Mouse (Mus musculus): ENCODE measurements at regions not wholly inside any gene's neighbourhood (a gene's known extent, or its start where the extent isn't known, plus 50 kb on each side); places are given as distances from the start of the nearest gene placed in this dataset.

DNA sequence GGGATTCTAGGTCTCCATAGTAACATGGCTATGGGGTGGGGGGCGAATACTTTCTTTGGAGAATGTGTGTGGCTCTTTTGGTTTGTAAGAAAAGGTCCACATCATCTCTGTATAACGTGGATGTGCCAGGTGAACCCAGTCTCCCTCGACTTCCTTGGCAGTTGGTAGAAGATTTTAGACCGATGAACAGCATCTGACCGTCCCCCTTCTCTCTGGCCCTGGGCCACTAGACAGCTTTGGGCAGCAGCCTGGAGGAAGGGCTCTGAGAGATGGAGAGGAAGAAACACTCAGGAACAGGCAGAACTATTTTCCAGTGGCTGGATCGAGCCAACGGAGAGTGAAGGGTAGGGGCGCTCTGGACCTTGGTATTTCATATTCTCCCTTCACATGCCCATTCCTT is 217.5 kb upstream of the Cxcr4 start:
- Histone ChIP-seq H3K36me3 (ENCODE audit: control insufficient read depth, insufficient read depth, low read length) (no peaks in the 10 kb centered on the region), H3K4me1 (ENCODE audit: control insufficient read depth, insufficient read depth, low read length) (peaks cover 8% of the 10 kb centered on the region), H3K27ac (ENCODE audit: low read length) (no peak overlapping the region), H3K9ac (ENCODE audit: low read depth, low read length) (no peak overlapping the region), H3K4me2 (ENCODE audit: low read length) (no peak overlapping the region), H3K4me3 (ENCODE audit: low read depth, low read length) (no peak overlapping the region), H3K27me3 (ENCODE audit: control insufficient read depth, insufficient read depth, low read depth, low read length) (no peaks in the 10 kb centered on the region), H3K9me3 (replicated peaks; ENCODE audit: control insufficient read depth, low read length, poor library complexity, severe bottlenecking) (no peaks in the 10 kb centered on the region)
- WGBS: 86% methylated on average over 8 of the region's 8 CpGs
- no peak for ATAC-seq

- Histone ChIP-seq H3K4me2 (ENCODE audit: low read length) (no peak overlapping the region), H3K27me3 (ENCODE audit: control insufficient read depth, insufficient read depth, low read depth, low read length) (no peaks in the 10 kb centered on the region), H3K4me3 (ENCODE audit: low read depth, low read length) (no peak overlapping the region), H3K4me1 (ENCODE audit: control insufficient read depth, insufficient read depth, low read length) (peaks cover 9% of the 10 kb centered on the region), H3K36me3 (ENCODE audit: control insufficient read depth, insufficient read depth, low read length) (no peaks in the 10 kb centered on the region), H3K9ac (ENCODE audit: low read depth, low read length) (no peak overlapping the region), H3K9me3 (replicated peaks; ENCODE audit: control insufficient read depth, low read length, poor library complexity, severe bottlenecking) (no peaks in the 10 kb centered on the region), H3K27ac (ENCODE audit: low read length) (no peak overlapping the region)
- no peak for ATAC-seq
- 82% methylated on average over 5 of the region's 5 CpGs for WGBS
Measured at GRCm38 (mm10) chr1:128808599-128808998, 216.5 kb upstream of the Cxcr4 start.

DNA sequence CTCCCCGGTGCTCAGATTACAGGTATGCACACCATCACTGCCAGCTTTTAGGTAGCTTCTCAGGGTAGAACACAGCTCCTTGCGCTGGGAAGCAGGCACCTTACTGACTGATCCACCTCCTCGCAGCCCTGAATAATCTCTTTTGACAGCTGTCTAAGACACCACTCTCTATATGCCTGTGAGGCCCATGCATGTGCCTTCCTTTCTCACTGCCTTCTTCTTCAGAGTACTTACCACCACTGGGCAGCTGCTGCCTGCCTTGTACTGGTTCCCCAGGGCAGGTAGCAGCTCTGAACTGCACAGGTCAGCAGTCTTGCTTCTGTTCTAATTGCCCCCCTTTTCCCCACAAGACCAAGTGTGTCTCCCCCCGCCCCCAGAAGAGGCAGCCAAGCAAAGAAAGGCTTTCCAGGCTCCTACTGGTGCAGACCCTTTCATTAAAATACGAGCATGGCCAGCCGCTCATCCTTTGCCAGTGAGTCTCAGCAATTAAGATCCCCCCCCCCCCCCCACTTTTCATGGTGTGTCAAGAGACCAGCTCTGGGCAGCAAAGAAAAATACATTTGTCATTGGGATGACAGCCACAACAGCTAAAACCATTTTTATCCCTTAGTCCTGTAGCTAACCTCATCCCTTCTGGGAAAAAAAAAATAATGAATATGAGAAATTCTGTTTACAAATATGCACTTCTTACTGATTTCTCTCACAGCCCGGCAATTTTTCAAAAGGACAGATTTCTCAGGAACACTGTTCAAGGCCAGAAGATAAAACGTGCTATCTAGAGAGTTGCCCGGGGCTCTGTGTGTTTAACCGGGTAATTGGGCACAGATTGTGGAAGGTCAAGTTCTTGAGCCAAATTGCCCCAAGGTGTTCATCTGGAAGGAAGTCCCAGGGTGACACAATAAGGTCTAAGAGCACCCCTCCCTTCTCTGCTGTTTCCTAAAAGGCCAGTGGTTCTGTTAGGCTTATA is 213.9 kb upstream of the Cxcr4 start:
- Histone ChIP-seq H3K27me3 (ENCODE audit: control insufficient read depth, insufficient read depth, low read depth, low read length) (no peaks in the 10 kb centered on the region), H3K9ac (ENCODE audit: low read depth, low read length) (no peak overlapping the region), H3K9me3 (replicated peaks; ENCODE audit: control insufficient read depth, low read length, poor library complexity, severe bottlenecking) (no peaks in the 10 kb centered on the region), H3K4me3 (ENCODE audit: low read depth, low read length) (no peak overlapping the region), H3K4me1 (ENCODE audit: control insufficient read depth, insufficient read depth, low read length) (peaks cover 14% of the 10 kb centered on the region), H3K27ac (ENCODE audit: low read length) (no peak overlapping the region; the same call in 1 of the 2 replicates), H3K4me2 (ENCODE audit: low read length) (no peak overlapping the region), H3K36me3 (ENCODE audit: control insufficient read depth, insufficient read depth, low read length) (no peaks in the 10 kb centered on the region)
- peak; percentile 73 for ATAC-seq
- WGBS: 26% methylated on average over 10 of the region's 10 CpGs

DNA sequence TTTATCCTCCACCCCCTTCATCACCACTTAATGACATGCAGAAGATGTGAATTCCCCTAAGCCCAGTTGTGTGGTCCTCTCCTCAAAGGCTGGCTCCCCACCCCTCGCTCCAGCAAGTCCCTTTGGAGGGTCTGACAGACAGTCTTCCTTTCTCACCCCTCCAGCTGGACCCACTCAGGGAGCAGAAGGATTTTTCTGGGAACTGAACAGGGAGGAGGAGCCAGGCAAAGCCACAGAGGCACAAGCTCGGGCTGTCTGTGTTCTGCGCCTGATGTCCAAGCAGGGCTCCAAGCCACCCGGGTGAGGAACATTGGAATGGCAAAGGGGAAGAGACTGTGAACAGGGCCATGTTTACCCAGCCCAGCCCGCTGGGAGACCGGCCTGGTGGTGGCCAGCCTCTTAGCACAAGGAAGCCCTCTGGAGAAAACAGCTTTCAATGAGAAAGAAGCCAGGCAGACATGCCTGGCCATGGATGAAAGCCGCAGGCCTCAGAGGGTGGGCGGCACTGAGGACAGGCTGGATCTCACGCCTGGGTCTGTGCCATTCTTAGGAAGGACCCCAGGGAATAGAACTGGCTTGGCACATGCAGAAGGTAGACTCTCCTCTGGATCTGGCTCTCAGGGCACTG is 211.5 kb upstream of the Cxcr4 start:
- Histone ChIP-seq H3K9ac (ENCODE audit: low read depth, low read length) (no peak overlapping the region), H3K27me3 (ENCODE audit: control insufficient read depth, insufficient read depth, low read depth, low read length) (no peaks in the 10 kb centered on the region), H3K4me3 (ENCODE audit: low read depth, low read length) (no peak overlapping the region), H3K36me3 (ENCODE audit: control insufficient read depth, insufficient read depth, low read length) (no peaks in the 10 kb centered on the region), H3K4me2 (ENCODE audit: low read length) (no peak overlapping the region), H3K9me3 (replicated peaks; ENCODE audit: control insufficient read depth, low read length, poor library complexity, severe bottlenecking) (no peaks in the 10 kb centered on the region), H3K4me1 (ENCODE audit: control insufficient read depth, insufficient read depth, low read length) (peaks cover 14% of the 10 kb centered on the region), H3K27ac (ENCODE audit: low read length) (no peak overlapping the region)
- peak; percentile 52 for ATAC-seq
- 9% methylated on average over 9 of the region's 9 CpGs for WGBS

GRCm38 (mm10) chr1:128803058-128803432 is 211.0 kb upstream of the Cxcr4 start:
- Histone ChIP-seq H3K27me3 (ENCODE audit: control insufficient read depth, insufficient read depth, low read depth, low read length) (no peaks in the 10 kb centered on the region), H3K27ac (ENCODE audit: low read length) (no peak overlapping the region)
- peak; percentile 16; the same call in 1 of the 2 replicates for ATAC-seq

GRCm38 (mm10) chr1:128798721-128799120 is 206.6 kb upstream of the Cxcr4 start:
- Histone ChIP-seq H3K4me1 (ENCODE audit: control insufficient read depth, insufficient read depth, low read length) (peaks cover 6% of the 10 kb centered on the region), H3K4me3 (ENCODE audit: low read depth, low read length) (no peak overlapping the region), H3K27ac (ENCODE audit: low read length) (no peak overlapping the region), H3K9ac (ENCODE audit: low read depth, low read length) (no peak overlapping the region), H3K4me2 (ENCODE audit: low read length) (no peak overlapping the region), H3K9me3 (replicated peaks; ENCODE audit: control insufficient read depth, low read length, poor library complexity, severe bottlenecking) (peaks cover 4% of the 10 kb centered on the region; the same call in 1 of the 2 replicates), H3K27me3 (ENCODE audit: control insufficient read depth, insufficient read depth, low read depth, low read length) (no peaks in the 10 kb centered on the region), H3K36me3 (ENCODE audit: control insufficient read depth, insufficient read depth, low read length) (no peaks in the 10 kb centered on the region)
- no peak for ATAC-seq
- WGBS: 65% methylated on average over 4 of the region's 4 CpGs

More at GRCm38 (mm10) chr1:128803058-128803432, 211.0 kb upstream of the Cxcr4 start:
- Histone ChIP-seq H3K4me1 (ENCODE audit: control insufficient read depth, insufficient read depth, low read length) (peaks cover 14% of the 10 kb centered on the region), H3K9me3 (replicated peaks; ENCODE audit: control insufficient read depth, low read length, poor library complexity, severe bottlenecking) (no peaks in the 10 kb centered on the region), H3K4me3 (ENCODE audit: low read depth, low read length) (no peak overlapping the region), H3K4me2 (ENCODE audit: low read length) (no peak overlapping the region), H3K9ac (ENCODE audit: low read depth, low read length) (no peak overlapping the region), H3K36me3 (ENCODE audit: control insufficient read depth, insufficient read depth, low read length) (no peaks in the 10 kb centered on the region)

DNA sequence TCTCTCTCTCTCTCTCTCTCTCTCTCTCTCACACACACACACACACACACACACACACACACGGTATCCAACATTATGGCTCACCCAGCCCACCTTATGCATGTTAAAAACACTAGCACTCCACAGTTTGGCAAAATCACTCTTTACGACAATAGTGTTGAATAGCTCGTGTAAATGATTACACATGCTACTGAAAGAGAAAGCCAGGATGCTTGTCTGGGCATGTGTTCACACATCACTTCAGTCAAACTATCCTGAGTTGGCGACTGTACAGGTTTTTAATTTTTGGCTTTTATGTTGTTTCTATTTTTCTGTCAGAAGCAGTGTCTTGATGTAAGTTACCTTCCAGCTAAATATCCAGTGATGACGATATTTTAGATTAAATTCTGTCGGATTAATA is 203.6 kb upstream of the Cxcr4 start:
- H3K9me3 ChIP-seq (replicated peaks; ENCODE audit: control insufficient read depth, low read length, poor library complexity, severe bottlenecking): peaks cover 4% of the 10 kb centered on the region; the same call in 1 of the 2 replicates
- 83% methylated on average over 6 of the region's 6 CpGs for WGBS
- H3K4me2 ChIP-seq (ENCODE audit: low read length): no peak overlapping the region

DNA sequence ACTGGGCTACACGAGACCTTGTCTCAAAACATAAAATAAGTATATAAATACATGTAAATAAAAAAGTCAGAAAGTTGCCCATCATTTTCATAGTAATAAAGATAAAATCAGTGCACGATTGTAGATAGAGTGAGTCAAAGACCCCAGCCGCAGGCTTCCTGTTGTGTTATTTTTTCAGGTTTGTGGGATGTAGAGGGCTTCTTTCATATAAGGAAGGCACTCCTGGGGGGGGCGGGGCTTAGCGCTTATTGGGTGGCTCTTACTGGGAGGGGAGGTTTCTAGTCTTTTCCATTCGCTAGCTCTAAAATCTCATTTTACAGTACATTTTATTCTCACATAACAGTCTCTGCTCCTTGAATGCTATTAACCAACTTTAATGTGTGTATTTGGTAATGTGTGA is 198.8 kb upstream of the Cxcr4 start:
- no peak for ATAC-seq

More for the DNA sequence above, 203.6 kb upstream of the Cxcr4 start:
- no peaks in the 10 kb centered on the region for H3K4me1 ChIP-seq (ENCODE audit: control insufficient read depth, insufficient read depth, low read length)
- no peak overlapping the region for H3K27ac ChIP-seq (ENCODE audit: low read length)
- no peaks in the 10 kb centered on the region for H3K27me3 ChIP-seq (ENCODE audit: control insufficient read depth, insufficient read depth, low read depth, low read length)
- no peak overlapping the region for H3K4me3 ChIP-seq (ENCODE audit: low read depth, low read length)
- no peak for ATAC-seq
- H3K9ac ChIP-seq (ENCODE audit: low read depth, low read length): no peak overlapping the region
- H3K36me3 ChIP-seq (ENCODE audit: control insufficient read depth, insufficient read depth, low read length): no peaks in the 10 kb centered on the region

More for the DNA sequence above, 198.8 kb upstream of the Cxcr4 start:
- H3K4me3 ChIP-seq (ENCODE audit: low read depth, low read length): no peak overlapping the region
- H3K27ac ChIP-seq (ENCODE audit: low read length): no peak overlapping the region
- H3K9me3 ChIP-seq (replicated peaks; ENCODE audit: control insufficient read depth, low read length, poor library complexity, severe bottlenecking): no peaks in the 10 kb centered on the region
- H3K4me2 ChIP-seq (ENCODE audit: low read length): no peak overlapping the region
- H3K27me3 ChIP-seq (ENCODE audit: control insufficient read depth, insufficient read depth, low read depth, low read length): no peaks in the 10 kb centered on the region
- WGBS: 90% methylated on average over 6 of the region's 6 CpGs
- no peaks in the 10 kb centered on the region for H3K36me3 ChIP-seq (ENCODE audit: control insufficient read depth, insufficient read depth, low read length)
- no peak overlapping the region for H3K9ac ChIP-seq (ENCODE audit: low read depth, low read length)
- no peaks in the 10 kb centered on the region for H3K4me1 ChIP-seq (ENCODE audit: control insufficient read depth, insufficient read depth, low read length)

Measured in midbrain, embryonic 16.5 days (tissue).